In the genomic region with DNA sequence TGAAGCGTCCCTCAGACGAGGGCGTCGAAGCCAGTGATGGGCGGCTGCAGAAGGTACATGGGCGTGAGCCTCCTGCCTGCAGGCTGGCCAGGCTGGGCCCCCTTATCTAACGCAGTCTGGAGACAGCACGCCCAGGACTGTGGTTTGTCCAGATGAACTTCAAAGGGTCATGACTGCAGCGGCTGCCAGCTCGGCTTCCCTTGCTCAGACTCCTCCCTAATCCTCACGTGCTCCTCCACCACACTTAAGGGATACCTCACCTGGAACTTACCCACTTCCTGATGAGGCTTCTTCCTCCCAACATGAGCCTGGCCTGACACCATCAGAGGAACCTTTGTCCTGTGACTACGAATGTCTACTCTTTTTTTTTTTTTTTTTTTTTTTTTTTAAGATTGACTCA, we compare ENCODE assay signal across 16 mouse cellular contexts. TPM values are rescaled to one million over a fixed set of nuclear protein-coding genes. Genes with fewer than 3 reads are reported as not detected.
DNase-seq lines count a peak whose midpoint lies in the region; ATAC-seq lines count a peak whose summit lies in the region.
"Had no signal": no experiment of that assay in that cellular context is flagged by ENCODE, and none has a peak within 500 bp of the region (broad histone marks: within the 10 kb centered on the region; RNA-seq: fewer than 3 reads in every experiment).

No protein-coding gene starts in this region.

- H3K9me3 ChIP-seq in heart, embryonic 10.5 days: no peaks in the 10 kb centered on the region; the same call in 1 of the 2 replicates
- peaks cover 8% of the 10 kb centered on the region; the same call in 1 of the 2 replicates for H3K9me3 ChIP-seq in liver, embryonic 16.5 days (replicated peaks; ENCODE audit: control insufficient read depth, low read length)

- 18% methylated on average over 12 of the region's 12 CpGs for WGBS in heart, embryonic 10.5 days
- WGBS in liver, embryonic 16.5 days (ENCODE audit: insufficient replicate concordance): 15% methylated on average over 12 of the region's 12 CpGs

- H3K36me3 ChIP-seq in heart, embryonic 10.5 days: 0 out of 2 replicates have a peak, but pooled peaks cover 2% of the 10 kb centered on the region
- no peaks in the 10 kb centered on the region for H3K36me3 ChIP-seq in liver, embryonic 16.5 days (ENCODE audit: control insufficient read depth, insufficient read depth)

- H3K4me2 ChIP-seq in liver, embryonic 16.5 days (ENCODE audit: low read depth, low read length): peak overlapping the region; percentile 41

- peak; percentile 69 for ATAC-seq in erythroid progenitor cell, adult 5-6 weeks (replicated peaks; ENCODE audit: low FRiP score, poor library complexity, severe bottlenecking)
- peak; percentile 96 for ATAC-seq in liver, embryonic 16.5 days (ENCODE audit: low read depth)
- ATAC-seq: forebrain, embryonic 14.5 days had no signal

- peak overlapping the region; percentile 17; the same call in 1 of the 2 replicates for H3K9ac ChIP-seq in liver, embryonic 16.5 days (ENCODE audit: low read depth, low read length)

- H3K27ac ChIP-seq in heart, embryonic 10.5 days: peak overlapping the region; percentile 79
- peak overlapping the region; percentile 63 for H3K27ac ChIP-seq in liver, embryonic 16.5 days (ENCODE audit: low read length)
- H3K27ac ChIP-seq: left cerebral cortex, adult 2 months had no signal

- peaks cover 33% of the 10 kb centered on the region for H3K4me1 ChIP-seq in heart, embryonic 10.5 days
- peaks cover 32% of the 10 kb centered on the region for H3K4me1 ChIP-seq in liver, embryonic 16.5 days (ENCODE audit: control insufficient read depth, low read depth, low read length)

- DNase-seq in heart, embryonic 10.5 days (ENCODE audit: low spot score): peak; percentile 95
- no peak for DNase-seq in heart, adult 11 months
- peak; percentile 58 for DNase-seq in CD4-positive helper T cell, adult 2 months (ENCODE audit: low read depth, low spot score)
- no peak for DNase-seq in spleen, adult 18-20 months
- no peak for DNase-seq in kidney, postnatal 10 days
- DNase-seq in left cerebral cortex, postnatal 36 days (ENCODE audit: low spot score in 2 of 2): no peak
- DNase-seq: gastrocnemius, postnatal 36 days; kidney, postnatal 4 days; lung, postnatal 10 days; right cerebral cortex, postnatal 4 days; thymus, adult 2 months had no signal

- peaks cover 21% of the 10 kb centered on the region; the same call in 1 of the 2 replicates for H3K27me3 ChIP-seq in heart, embryonic 10.5 days (ENCODE audit: insufficient read depth, poor library complexity, severe bottlenecking)
- H3K27me3 ChIP-seq in liver, embryonic 16.5 days (ENCODE audit: control insufficient read depth, insufficient read depth, low read depth, low read length): no peaks in the 10 kb centered on the region

- H3K4me3 ChIP-seq in heart, embryonic 10.5 days: no peak overlapping the region
- H3K4me3 ChIP-seq in liver, embryonic 16.5 days (ENCODE audit: low read depth, low read length): no peak overlapping the region
- H3K4me3 ChIP-seq: left cerebral cortex, adult 2 months had no signal

- intact Hi-C loops in left cerebral cortex, postnatal 36 days (cut with DNase I): loop anchor here (5.0 kb wide), 1 partner anchor 108 kb away; no protein-coding TSS in a partner anchor

RNA-seq across cellular contexts. Expression of a gene that starts 41.2 kb away (rescaled TPM):
- 4.0 and 4.3 TPM in 2 replicates for polyA plus RNA-seq in heart, embryonic 10.5 days (2016; fragmentation: Nextera tagmentation; extraction: Ambion mirVana)
- total RNA-seq in erythroid progenitor cell, adult 5-6 weeks (2015; ENCODE audit: low replicate concordance): 0.42 TPM in 1 of 2 replicates, not detected in the other
- 1.8 and 3.3 TPM in 2 replicates for total RNA-seq in erythroid progenitor cell, adult 5-6 weeks (2017; ENCODE audit: low replicate concordance)
- 1.3 and 2.6 TPM in 2 replicates for polyA plus RNA-seq in liver, embryonic 16.5 days (2015; fragmentation: Nextera tagmentation; extraction: Ambion mirVana)
- 1 to 10 TPM; 3.4 to 7.2 TPM for total RNA-seq in left cerebral cortex, postnatal 36 days (2021)

RNA-seq across cellular contexts. Expression of a gene that starts 54.0 kb away (rescaled TPM):
- polyA plus RNA-seq in heart, embryonic 10.5 days (2016; fragmentation: Nextera tagmentation; extraction: Ambion mirVana): not detected in 2 replicates
- total RNA-seq in erythroid progenitor cell, adult 5-6 weeks (2015; ENCODE audit: low replicate concordance): not detected in 2 replicates
- total RNA-seq in erythroid progenitor cell, adult 5-6 weeks (2017; ENCODE audit: low replicate concordance): 1.1 TPM in 1 of 2 replicates, not detected in the other
- polyA plus RNA-seq in liver, embryonic 16.5 days (2015; fragmentation: Nextera tagmentation; extraction: Ambion mirVana): not detected in 2 replicates
- not detected for total RNA-seq in left cerebral cortex, postnatal 36 days (2021)
- total RNA-seq: gastrocnemius, postnatal 36 days; hematopoietic stem cell, adult 5-6 weeks had no signal
- polyA plus RNA-seq: forebrain, embryonic 14.5 days had no signal

RNA-seq across cellular contexts. Expression of a gene that starts 55.3 kb away (rescaled TPM):
- polyA plus RNA-seq in heart, embryonic 10.5 days (2016; fragmentation: Nextera tagmentation; extraction: Ambion mirVana): 6.9 and 10.6 TPM in 2 replicates
- 0.36 and 1.3 TPM in 2 replicates for total RNA-seq in erythroid progenitor cell, adult 5-6 weeks (2015; ENCODE audit: low replicate concordance)
- total RNA-seq in erythroid progenitor cell, adult 5-6 weeks (2017; ENCODE audit: low replicate concordance): 1.2 TPM in 1 of 2 replicates, not detected in the other
- 6.1 and 6.7 TPM in 2 replicates for polyA plus RNA-seq in liver, embryonic 16.5 days (2015; fragmentation: Nextera tagmentation; extraction: Ambion mirVana)
- total RNA-seq in left cerebral cortex, postnatal 36 days (2021): 1 to 10 TPM; 2.8 to 5.0 TPM

Comparison
In these comparisons a context has a peak if more than half of its experiments do, and no peak if none do; other contexts are left out.
1. DNase-seq: peak in heart, embryonic 10.5 days (single experiment) and CD4-positive helper T cell, adult 2 months (single experiment); none in heart, adult 11 months (single experiment), spleen, adult 18-20 months (0 of 2), kidney, postnatal 10 days (single experiment) and left cerebral cortex, postnatal 36 days (0 of 2).